Mouse (Mus musculus) heart, postnatal 10 days (tissue): ENCODE data around the gene Wnt8b. TPM values are rescaled to one million over a fixed set of nuclear protein-coding genes. Genes with fewer than 3 reads are reported as not detected.

Source experiments
- DNase-seq, 2 experiments: peaks; one replicate each; pipeline ENCODE4 v3.0.0; 2021
- intact Hi-C: fragments of 180-260 bp; cut with DNase I; formaldehyde crosslinking; loops from one replicate; pipeline ENCODE4 v1.15.1; 2025
- total RNA-seq, 2 experiments: library from RNA; stranded (reverse); gene quantifications; 2 replicates each; pipeline ENCODE4 v1.2.3; 2021

Wnt8b gene
- total RNA-seq, 2 experiments from 2014 or later, result not detected

DNA sequence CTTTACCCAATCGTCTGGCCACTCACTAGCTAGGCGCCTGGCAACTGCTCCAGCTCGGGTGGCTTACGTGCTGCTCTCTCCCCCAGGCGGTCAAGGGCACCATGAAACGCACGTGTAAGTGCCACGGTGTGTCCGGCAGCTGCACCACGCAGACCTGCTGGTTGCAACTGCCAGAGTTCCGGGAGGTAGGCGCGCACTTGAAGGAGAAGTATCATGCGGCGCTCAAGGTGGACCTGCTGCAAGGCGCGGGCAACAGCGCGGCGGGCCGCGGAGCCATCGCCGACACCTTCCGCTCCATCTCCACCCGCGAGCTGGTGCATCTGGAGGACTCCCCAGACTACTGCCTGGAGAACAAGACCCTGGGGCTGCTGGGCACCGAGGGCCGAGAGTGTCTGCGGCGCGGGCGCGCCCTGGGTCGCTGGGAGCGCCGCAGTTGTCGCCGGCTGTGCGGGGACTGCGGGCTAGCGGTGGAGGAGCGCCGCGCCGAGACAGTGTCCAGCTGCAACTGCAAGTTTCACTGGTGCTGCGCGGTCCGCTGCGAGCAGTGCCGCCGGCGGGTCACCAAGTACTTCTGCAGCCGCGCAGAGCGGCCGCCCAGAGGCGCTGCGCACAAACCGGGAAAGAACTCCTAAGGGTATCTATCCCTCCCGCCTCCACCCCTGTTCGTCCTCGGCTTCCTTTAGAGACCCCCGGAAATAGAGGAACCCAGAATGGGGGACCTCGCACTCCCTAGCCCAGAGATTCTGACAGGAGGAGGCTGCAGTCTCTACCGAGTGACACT, 18.4 kb downstream of the Wnt8b start:
- intact Hi-C loops, result no loop called here
- DNase-seq, result peak; percentile 39 to 50

DNA sequence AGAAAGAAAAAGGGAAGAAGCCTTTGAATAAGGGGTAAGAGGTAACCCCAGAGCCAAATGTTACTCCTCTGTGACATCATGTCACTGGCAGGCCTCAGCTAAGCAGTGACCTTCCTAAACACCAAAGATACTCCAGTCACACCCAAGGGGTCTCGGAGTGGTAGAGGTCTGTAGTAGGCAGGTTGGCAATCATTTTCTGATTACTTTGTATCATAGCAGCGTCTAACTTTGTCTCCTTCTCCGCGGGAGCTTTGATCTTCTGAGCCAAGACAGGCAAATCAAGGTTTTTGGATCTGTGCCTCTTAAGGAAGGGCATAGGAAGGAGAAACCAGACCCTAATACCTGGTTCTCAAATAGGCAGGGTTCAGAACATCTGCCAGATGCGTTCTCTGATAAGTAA, 19.3 kb downstream of the Wnt8b start:
- DNase-seq, result no peak

DNA sequence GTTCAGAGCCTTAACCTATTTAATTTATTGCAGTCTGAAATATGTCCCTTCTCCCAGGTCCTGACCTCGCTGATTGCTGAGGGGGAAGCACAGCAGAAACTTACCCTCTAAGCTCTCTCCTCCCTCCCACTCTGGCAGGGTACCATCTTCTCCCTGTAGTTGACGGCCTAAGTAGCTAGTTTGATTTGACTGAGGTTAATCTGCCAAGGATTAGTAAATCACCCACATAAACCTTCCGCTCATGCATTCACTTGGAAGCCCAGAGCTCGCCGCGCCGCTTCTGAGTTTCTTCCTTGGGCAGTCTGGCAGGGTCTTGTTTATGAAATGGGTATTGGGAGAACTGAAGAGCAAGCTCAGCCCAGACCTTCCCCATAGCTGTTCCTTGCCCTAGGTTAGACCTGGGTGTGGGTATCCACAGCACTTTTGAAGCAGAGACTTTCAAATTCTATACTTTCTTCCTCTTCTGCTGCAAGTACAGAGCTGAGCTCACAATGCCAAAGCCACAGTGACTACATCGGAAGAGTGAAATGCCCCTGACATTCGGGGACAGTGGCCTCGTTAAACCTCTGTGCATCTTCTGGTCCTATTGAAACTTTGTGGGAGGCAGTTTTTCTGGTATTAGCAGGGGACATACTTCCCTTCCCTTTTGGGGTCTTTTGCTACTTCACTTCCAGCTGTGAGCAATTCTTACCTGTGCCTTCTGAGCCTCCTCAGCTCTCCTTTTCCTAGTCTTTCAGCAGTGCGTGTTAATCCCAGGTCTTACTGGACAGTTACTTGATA, 20.0 kb downstream of the Wnt8b start:
- DNase-seq, result no peak
- intact Hi-C loops, result no loop called here

More for the DNA sequence above, 19.3 kb downstream of the Wnt8b start:
- intact Hi-C loops, result no loop called here

DNA sequence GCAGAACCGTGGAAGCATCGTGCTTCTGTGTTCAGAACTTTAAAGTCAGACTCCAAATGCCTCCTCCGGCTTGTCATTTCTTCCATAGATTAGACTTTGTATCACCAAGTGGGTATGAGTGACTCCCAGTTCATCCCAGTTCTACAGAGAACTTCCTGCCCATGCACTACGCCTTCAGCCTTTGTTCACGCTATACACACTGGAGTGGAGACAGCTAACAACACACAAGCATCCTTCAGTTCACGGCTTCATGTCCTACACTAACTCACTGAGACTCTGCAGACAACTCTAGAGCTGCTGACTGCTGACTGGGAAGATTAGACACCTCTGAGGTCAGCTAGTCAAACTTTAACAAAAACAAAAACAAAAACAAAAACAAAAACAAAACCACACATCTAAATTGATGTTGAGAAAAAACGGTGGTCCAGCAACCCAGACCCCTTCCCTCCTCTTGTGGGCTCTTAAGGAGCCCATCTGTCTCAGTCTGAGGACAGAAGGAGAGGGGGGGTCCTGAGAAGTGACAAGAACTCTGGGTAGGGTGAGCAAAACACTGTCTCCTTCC, 20.7 kb downstream of the Wnt8b start:
- intact Hi-C loops, result no loop called here
- DNase-seq, result no peak

DNA sequence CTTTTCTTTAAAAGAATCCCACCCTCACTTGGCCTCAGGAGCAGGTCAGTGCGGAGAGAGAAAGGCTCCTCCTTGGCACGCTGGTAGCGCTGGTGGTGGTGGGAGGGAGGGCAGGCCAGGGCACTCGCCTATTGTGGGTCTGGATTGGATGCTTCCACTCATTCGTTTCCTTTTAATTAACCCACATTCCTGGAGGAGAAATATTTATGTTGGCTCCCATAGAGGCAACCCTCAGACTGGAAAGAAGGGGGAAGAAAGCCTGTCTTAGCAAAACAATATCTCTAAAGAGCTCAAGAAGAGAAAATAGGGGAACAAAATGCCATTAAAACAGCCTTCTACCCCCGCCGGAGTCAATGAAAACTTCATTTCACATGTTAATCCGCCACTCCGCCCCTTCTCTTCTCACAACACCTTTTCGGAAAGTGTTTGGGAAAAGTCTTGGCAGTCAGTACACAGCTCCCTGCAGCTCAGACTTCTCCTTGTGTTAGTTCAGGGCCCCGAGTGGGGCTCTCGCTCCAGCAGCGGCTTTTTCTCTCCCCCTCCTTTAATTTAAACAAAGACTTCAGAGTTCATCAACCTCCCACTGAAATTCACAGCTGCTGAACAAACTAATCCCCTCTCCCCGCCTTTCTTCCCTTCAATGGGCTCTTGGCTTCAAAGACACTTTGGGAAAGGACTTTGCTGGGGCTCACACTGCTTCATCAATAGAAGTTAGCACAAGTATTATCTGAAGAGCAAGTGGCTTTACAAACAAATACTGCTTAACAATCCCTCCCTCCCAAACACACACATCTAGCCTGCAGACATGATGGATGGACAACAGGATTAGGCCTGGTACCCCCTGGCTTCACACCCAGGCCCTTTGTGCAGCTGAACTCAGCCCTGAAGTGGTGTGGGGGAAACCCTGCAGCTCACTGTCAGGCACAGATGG, 21.5 kb downstream of the Wnt8b start:
- intact Hi-C loops, result no loop called here
- DNase-seq, result no peak

DNA sequence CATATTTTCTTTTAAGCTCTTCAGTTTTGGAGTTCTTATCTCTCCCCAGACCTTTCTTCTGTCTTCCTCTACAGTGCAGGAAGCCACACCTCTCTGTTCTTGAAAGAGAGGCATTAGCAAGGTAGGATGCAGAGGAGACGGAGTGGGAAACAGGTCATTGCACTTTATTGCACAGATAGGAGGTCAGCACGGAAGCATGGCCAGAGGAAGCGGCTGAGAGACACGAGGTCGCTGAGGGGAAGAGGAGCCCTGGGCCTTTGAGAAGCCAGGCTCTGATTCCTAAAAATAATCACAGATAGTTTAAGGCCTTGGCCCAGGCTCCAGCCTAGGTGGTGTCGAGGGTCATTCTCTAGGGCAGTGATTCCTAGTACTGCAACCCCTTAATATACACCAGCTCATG, 22.5 kb downstream of the Wnt8b start:
- DNase-seq, result no peak

DNA sequence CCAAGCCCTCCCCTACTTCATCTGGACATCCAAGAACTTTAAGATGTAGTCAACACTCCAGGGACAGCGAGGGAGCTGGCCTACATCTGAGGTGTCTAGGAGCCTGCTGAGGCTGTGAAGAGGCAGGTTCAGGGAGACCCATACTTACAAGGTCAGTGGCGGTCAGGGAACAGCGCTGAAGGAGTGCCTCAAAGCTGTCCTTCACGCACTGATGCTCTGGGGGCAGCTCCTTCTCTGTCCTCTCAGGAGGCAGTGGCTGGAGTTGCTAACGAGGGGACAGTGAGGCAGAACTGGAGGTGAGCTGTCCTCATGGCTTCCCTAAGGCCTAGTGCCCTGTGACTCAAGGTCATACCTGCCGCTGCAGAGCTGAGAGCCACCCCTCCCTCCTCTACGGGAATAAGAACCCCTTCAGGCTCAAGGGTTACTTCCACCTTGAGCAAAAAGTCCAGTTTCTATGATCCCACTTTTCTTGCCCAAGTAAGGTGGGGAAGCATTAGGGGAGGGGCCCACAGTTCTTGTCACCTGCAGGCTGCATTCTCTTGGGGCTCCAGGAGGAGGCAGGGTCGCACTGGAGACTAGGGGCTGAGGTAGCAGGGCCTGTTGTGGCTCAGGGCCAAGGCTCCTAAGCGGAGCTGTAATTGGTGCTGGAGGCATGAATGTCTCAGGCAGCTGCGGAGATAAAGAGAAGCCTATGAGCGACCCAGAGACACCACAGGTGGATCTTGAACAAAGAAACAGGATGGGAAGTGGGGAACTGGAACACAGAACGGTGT, 24.9 kb downstream of the Wnt8b start:
- intact Hi-C loops, result no loop called here
- no peak for DNase-seq

More for the DNA sequence above, 22.5 kb downstream of the Wnt8b start:
- intact Hi-C loops, result no loop called here

DNA sequence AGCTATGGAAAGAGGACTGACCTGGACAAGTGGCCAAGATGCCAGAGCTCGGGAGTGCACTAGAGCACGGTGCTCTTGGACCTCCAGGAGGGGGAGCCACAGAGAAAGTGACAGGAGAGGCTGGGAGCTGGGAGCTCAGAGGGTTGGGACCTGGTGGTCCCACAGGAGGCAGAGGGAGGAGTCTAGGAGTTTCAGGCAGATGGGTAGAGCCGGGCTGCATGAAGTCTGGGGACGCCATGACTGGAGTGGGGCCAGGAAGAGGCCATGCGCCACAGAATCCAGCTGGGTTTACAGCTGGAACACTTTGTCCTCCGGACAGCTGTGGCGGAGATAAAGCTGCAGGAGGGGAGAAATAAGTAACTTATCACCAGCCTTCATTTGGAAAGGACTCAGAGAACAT, 25.9 kb downstream of the Wnt8b start:
- intact Hi-C loops, result no loop called here

DNA sequence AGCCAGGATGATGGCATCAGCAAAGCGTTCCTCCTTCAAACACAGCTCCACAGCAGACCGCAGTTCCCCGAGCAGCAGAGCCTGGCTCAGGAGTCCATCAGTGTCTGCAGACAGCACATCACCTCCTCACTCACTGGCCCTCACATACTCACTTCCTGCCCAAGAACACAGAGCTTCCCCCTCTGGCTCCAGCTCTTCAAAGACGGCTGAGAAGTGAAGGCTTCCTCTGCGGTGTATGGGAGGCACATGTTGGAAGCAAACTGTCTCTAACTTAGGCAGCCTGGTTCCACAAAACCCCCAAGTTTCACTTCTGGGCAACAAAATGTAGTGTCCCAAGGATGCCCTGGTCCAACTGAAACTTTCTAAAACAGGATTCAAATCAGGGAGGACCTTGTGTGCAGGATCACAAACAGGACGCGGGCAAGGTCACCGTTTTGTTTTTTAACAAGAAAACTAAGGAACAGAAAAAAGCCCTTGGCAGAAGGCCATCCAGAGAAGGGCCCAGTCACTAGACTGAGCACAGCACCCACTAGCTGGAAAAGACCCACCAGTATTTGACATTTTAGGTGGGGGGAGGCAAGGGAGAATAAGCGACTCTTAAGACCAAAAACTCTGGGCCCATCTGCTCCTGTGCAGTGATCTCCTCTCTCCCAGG, 32.4 kb downstream of the Wnt8b start:
- no peak for DNase-seq
- intact Hi-C loops, result no loop called here

More for the DNA sequence above, 25.9 kb downstream of the Wnt8b start:
- DNase-seq, result peak; percentile 77 to 80

DNA sequence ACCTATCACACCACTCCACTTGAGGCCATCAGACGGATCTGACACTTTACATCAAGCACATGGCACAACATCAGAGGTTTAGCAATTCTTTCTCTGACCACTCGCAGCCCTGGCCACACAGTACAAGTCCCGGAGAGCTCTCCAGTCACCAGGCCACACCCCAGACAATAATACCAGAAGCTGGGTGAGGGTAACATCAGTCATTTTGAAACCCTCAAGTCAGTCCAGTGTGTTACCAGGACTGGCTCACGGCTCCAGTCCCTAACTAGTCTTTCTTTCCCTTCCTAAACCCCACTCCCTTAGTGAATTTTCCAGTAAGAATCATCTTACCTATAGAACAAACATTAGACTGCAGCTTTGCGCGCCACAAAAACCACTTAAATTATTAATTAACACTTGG, 36.7 kb downstream of the Wnt8b start:
- DNase-seq, result no peak

DNA sequence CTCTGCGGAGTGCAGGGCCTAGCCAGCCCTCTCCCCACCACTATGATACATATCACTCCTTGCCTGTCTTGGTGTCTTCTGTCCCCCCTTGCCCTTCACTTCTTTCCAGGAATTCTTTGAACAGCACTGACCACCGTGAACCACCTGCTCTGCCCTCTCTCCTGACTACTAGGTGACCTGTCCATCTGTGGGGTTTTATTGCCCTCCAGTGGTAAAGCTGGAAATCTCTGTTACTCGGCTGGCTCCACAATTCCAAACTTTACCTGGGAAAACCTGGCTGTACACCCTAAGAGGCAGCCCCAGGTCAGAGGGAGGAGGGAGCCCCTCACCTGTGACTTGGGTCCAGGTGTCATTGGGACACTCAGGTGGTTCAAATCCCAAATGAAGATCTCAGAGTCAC, 42.1 kb downstream of the Wnt8b start:
- peak in 1 of 2 experiments; percentile 32 for DNase-seq
- intact Hi-C loops, result loop anchor here (5.0 kb wide), 1 partner anchor 163 kb away; no protein-coding TSS in a partner anchor

More for the DNA sequence above, 36.7 kb downstream of the Wnt8b start:
- intact Hi-C loops, result loop anchor here (5.0 kb wide), 1 partner anchor 53 kb away; no protein-coding TSS in a partner anchor

DNA sequence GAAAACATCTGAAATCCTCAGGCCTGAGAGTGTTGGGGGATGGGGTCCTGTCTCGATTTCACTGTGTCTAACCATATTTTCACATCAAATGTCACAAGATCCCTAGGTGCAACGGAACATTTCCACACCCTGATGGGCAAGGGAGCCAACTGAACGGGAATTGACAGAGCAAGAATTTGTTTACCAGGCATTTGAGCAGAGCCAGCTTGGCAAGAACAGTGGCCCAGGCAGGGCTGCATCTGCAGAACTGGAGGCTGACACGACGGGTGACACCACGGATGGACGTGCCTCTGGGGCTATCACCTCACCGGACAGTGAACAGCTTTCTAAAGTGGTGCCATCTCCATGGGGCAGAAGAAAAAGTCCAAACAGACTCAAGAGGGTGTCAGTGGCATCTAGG, 44.1 kb downstream of the Wnt8b start:
- intact Hi-C loops, result loop anchor here (5.0 kb wide), 1 partner anchor 165 kb away; no protein-coding TSS in a partner anchor
- no peak for DNase-seq

DNA sequence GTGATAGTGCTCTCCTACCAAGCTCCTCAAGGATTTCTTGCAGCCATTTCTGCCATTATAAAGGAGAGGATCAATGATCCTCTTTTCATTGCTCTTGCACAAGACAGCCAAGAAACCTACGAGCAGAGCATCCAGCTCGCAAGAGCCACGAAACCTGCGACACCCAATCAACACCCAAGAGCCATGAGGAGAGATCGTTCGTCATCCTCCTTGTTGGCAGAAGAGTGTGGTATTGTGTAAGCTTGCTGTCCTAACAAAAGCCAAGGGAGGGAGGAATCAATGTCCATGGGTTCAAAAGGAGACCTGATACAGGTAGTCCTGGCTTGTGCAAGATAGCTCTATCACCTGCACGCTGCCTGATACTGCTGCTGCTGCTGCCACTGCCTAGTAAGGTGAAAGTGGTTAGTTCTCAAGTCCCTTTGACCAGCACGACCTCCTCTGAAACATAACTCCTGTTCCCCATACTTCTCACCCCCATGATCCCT, 49.5 kb downstream of the Wnt8b start:
- no peak for DNase-seq
- intact Hi-C loops, result loop anchor here (5.0 kb wide), 1 partner anchor 70 kb away; no protein-coding TSS in a partner anchor

DNA sequence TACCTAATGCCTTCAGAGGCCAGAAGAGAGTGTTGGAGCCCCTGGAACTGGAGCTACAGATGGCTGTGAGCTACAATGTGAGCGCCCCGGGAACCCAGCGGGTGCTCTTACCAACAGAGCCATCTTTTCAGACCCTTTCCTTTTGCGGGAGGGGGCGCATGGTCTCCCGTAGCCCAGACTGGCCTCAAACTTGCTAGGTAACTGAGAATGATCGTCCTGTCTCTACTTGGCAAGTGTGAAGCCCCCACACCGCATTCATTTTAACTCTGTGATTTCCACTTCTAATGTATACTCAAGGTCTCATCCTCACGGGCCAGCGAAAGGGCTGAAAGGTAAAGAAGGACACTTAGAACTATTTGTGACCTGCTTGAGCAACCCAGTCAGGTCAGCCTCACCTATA, 51.1 kb downstream of the Wnt8b start:
- no peak for DNase-seq
- intact Hi-C loops, result loop anchor here (5.0 kb wide), 1 partner anchor 72 kb away; no protein-coding TSS in a partner anchor

DNA sequence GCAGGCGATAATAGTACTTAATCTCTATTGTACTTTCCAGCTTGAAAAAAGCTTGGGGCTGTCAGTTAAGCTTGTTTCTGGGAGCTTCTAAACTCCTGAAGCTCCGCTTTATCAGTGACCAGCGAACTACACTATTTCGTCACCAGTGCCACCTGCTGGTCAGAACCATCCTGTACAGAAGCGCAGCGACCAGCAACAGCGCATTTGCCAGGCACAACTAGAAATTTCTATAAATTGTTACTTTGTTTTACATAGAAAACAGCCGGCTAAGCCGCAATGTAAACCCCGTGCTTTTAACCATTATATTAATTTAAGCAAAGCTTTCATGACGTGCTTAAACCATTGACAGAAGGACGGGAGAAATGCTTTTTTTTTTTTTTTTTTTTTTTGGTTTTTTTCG, 51.5 kb downstream of the Wnt8b start:
- intact Hi-C loops, result loop anchor here (5.0 kb wide), 1 partner anchor 72 kb away; no protein-coding TSS in a partner anchor
- DNase-seq, result peak; percentile 83 to 86

DNA sequence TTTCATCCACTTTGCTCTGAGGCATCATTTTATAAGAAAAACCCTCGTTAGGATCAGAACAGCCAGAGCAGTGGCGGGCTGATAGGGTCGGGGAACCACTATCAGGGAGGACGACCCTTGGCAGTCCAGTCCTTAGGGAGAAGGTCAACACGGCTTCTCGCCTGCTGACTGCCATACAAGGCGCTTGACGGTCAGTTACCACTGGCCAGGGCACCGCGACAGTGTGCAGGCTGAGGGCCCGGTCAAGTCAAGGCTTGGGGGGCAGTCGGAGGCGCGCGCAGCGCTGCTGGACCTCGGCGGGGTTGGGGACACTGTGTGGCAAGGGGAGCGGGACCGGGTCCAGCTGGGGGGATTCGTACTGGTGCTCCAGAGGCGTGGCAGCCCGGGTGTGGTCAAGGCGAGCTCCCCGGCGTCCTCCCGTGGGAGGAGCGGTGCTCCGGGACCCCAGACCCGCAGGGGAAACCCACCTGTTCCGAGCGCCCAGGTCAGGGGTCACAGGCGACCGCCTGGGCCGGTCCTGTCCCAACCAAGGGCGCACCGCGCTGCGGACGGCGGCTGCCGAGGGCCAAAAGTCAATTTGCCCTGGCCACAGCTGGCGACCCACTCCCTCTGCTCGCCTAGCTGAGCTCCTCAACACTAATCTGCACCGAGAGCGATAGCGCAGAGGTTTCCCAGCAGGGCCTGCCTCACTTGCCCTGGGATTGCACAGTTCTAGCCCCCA, 52.2 kb downstream of the Wnt8b start, which contains the start of gene Sec31b:
Gene Sec31b (minus strand): TSS at position 544 of the 721 bp plus-strand sequence.
- peak; percentile 63 to 71 for DNase-seq
- intact Hi-C loops, result no loop called here

DNA sequence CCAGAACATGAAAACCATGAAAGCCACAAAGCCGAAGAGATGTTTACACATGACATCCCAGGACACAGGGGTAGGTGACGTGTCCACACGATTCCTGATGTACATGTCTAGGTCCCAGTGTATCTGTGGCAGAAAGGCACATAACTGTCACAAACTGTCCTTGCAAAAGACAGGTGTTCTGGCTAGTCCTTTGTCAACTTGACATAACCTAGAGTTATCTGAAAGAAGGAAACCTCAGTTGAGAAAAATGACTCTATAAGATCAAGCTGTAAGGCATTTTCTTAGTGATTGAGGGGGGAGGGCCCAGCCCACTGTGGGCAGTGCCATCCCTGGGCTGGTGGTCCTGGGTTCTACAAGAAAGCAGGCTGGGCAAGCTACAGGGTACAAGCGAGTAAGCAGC, 59.5 kb downstream of the Wnt8b start, which contains the start of gene Gm20538:
Gene Gm20538 (minus strand): TSS at position 101 of the 400 bp plus-strand sequence.
- no peak for DNase-seq
- intact Hi-C loops, result no loop called here

DNA sequence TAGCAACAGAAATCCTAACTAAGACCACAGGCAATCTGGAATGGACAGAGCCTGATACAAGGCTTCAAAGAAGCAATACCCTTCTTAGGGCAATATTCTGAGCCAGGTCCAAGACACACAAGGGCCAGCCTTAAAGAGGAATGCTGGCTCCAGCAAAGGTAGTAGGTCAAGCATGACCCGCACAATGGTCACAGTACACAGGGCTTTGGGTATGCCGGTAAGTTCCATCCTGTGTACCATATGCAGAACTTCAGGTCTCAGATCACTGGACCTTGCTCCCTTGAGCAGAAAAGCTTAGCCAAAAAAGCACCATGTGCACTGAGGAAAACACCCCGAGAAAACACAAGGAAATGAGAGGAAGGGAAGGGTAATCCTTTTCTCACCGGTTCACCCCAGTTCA, 60.0 kb downstream of the Wnt8b start:
- DNase-seq, result no peak
- intact Hi-C loops, result no loop called here
